Mouse (Mus musculus): ENCODE measurements at regions not wholly inside any gene's neighbourhood (a gene's known extent, or its start where the extent isn't known, plus 50 kb on each side); places are given as distances from the start of the nearest gene placed in this dataset.
A peak's percentile ranks its signal among the peaks of the same experiment; 100 is the strongest.

- DNase-seq, result no peak
- H3K4me3 ChIP-seq (replicated peaks; ENCODE audit: low read depth, low read length), result no peak overlapping the region
- no peak for ATAC-seq (ENCODE audit: low FRiP score, low TSS enrichment)
- no peaks in the 10 kb centered on the region for H3K27me3 ChIP-seq (ENCODE audit: control insufficient read depth, insufficient read depth, low read length)
- H3K9ac ChIP-seq (replicated peaks; ENCODE audit: low read length), result no peak overlapping the region
- no peak overlapping the region for H3K27ac ChIP-seq (replicated peaks; ENCODE audit: low read depth, low read length)
- H3K36me3 ChIP-seq (ENCODE audit: control insufficient read depth, insufficient read depth, low read length), result no peaks in the 10 kb centered on the region
- H3K4me2 ChIP-seq (ENCODE audit: low read length), result no peak overlapping the region
- no peaks in the 10 kb centered on the region for H3K4me1 ChIP-seq (ENCODE audit: control insufficient read depth, insufficient read depth, low read length)
- H3K9me3 ChIP-seq (ENCODE audit: control insufficient read depth, low read length), result no peaks in the 10 kb centered on the region
- 82% methylated on average over 2 of the region's 2 CpGs for WGBS
These were observed 311.4 kb upstream of the Cblb start for GRCm38 (mm10) chr16:51719637-51720036.

- DNase-seq, result no peak
- H3K9me3 ChIP-seq (ENCODE audit: control insufficient read depth, low read length), result no peaks in the 10 kb centered on the region
- H3K27me3 ChIP-seq (ENCODE audit: control insufficient read depth, insufficient read depth, low read length), result no peaks in the 10 kb centered on the region
- no peak overlapping the region for H3K27ac ChIP-seq (replicated peaks; ENCODE audit: low read depth, low read length)
- H3K4me1 ChIP-seq (ENCODE audit: control insufficient read depth, insufficient read depth, low read length), result no peaks in the 10 kb centered on the region
- WGBS, result 79% methylated on average over 4 of the region's 4 CpGs
- no peak overlapping the region for H3K4me3 ChIP-seq (replicated peaks; ENCODE audit: low read depth, low read length)
- no peak overlapping the region for H3K9ac ChIP-seq (replicated peaks; ENCODE audit: low read length)
- H3K4me2 ChIP-seq (ENCODE audit: low read length), result no peak overlapping the region
- no peak for ATAC-seq (ENCODE audit: low FRiP score, low TSS enrichment)
- no peaks in the 10 kb centered on the region for H3K36me3 ChIP-seq (ENCODE audit: control insufficient read depth, insufficient read depth, low read length)
These were observed 308.3 kb upstream of the Cblb start for GRCm38 (mm10) chr16:51722682-51723081.

DNA sequence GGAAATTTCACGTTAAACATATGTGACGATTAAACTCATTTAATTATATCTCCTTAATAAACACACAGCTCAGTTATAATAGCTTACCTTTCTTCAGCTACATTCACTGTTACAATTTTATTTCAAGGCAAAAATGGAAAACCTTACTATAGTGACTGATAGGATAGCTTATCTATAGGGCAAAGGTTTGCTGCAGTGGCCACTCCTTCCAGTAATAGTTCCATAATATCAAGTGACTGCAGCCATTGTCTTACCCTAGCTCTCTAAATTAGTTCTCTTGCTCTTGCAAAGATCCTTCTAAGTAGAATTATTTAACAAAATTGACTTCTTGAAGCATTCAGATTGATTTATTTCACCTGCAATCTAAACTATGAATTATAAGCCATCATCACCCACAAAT lies 289.1 kb upstream of the Cblb start:
- 96% methylated on average over 2 of the region's 2 CpGs for WGBS
- ATAC-seq (ENCODE audit: low FRiP score, low TSS enrichment), result no peak
- no peak overlapping the region for H3K4me3 ChIP-seq (replicated peaks; ENCODE audit: low read depth, low read length)

DNA sequence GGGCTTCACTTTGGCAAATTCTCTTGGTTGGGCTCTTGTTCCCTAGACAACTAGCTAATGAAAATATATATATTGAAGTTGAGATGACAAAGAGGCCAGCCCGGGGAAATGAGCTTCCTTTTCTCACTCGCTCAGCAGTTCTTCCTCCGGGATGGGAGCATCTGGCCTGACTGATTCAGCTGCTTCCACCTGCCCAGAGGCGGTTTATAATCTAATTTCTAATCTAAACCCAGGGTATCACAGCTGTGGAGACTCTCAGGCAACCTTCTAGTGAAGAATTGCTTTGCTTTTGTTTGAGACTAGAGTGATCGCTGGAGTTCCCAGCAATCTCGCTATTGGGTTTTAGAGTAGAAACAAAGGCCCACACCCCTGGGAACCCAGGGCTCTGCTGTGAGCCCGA lies 279.1 kb upstream of the Cblb start:
- Histone ChIP-seq H3K4me2 (ENCODE audit: low read length) (no peak overlapping the region), H3K27me3 (ENCODE audit: control insufficient read depth, insufficient read depth, low read length) (no peaks in the 10 kb centered on the region), H3K4me3 (replicated peaks; ENCODE audit: low read depth, low read length) (no peak overlapping the region), H3K27ac (replicated peaks; ENCODE audit: low read depth, low read length) (0 out of 2 replicates have a peak overlapping the region, but pooled peaks have one; percentile 0), H3K4me1 (ENCODE audit: control insufficient read depth, insufficient read depth, low read length) (no peaks in the 10 kb centered on the region), H3K36me3 (ENCODE audit: control insufficient read depth, insufficient read depth, low read length) (no peaks in the 10 kb centered on the region), H3K9ac (replicated peaks; ENCODE audit: low read length) (no peak overlapping the region), H3K9me3 (ENCODE audit: control insufficient read depth, low read length) (no peaks in the 10 kb centered on the region)
- 6% methylated on average over 7 of the region's 7 CpGs for WGBS
- ATAC-seq (ENCODE audit: low FRiP score, low TSS enrichment), result peak; percentile 64; the same call in 1 of the 2 replicates
- DNase-seq, result peak; percentile 64

More for the DNA sequence above, 289.1 kb upstream of the Cblb start:
- Histone ChIP-seq H3K9ac (replicated peaks; ENCODE audit: low read length) (no peak overlapping the region), H3K4me2 (ENCODE audit: low read length) (no peak overlapping the region), H3K27ac (replicated peaks; ENCODE audit: low read depth, low read length) (no peak overlapping the region), H3K9me3 (ENCODE audit: control insufficient read depth, low read length) (no peaks in the 10 kb centered on the region), H3K4me1 (ENCODE audit: control insufficient read depth, insufficient read depth, low read length) (no peaks in the 10 kb centered on the region), H3K27me3 (ENCODE audit: control insufficient read depth, insufficient read depth, low read length) (no peaks in the 10 kb centered on the region), H3K36me3 (ENCODE audit: control insufficient read depth, insufficient read depth, low read length) (no peaks in the 10 kb centered on the region)
- DNase-seq, result no peak

GRCm38 (mm10) chr16:51758361-51759227 lies 272.4 kb upstream of the Cblb start:
- DNase-seq (peak; percentile 39), ATAC-seq (ENCODE audit: low FRiP score, low TSS enrichment) (no peak; the same call in 1 of the 2 replicates)
- no peaks in the 10 kb centered on the region for H3K9me3 ChIP-seq (ENCODE audit: control insufficient read depth, low read length)
- peaks cover 2% of the 10 kb centered on the region; the same call in 1 of the 2 replicates for H3K4me1 ChIP-seq (ENCODE audit: control insufficient read depth, insufficient read depth, low read length)
- no peaks in the 10 kb centered on the region for H3K36me3 ChIP-seq (ENCODE audit: control insufficient read depth, insufficient read depth, low read length)
- no peak overlapping the region for H3K4me2 ChIP-seq (ENCODE audit: low read length)
- no peak overlapping the region for H3K9ac ChIP-seq (replicated peaks; ENCODE audit: low read length)
- no peak overlapping the region for H3K27ac ChIP-seq (replicated peaks; ENCODE audit: low read depth, low read length)
- 45% methylated on average over 9 of the region's 9 CpGs for WGBS
- H3K27me3 ChIP-seq (ENCODE audit: control insufficient read depth, insufficient read depth, low read length), result no peaks in the 10 kb centered on the region
- no peak overlapping the region for H3K4me3 ChIP-seq (replicated peaks; ENCODE audit: low read depth, low read length)

- WGBS, result 60% methylated on average over 4 of the region's 4 CpGs
- Histone ChIP-seq H3K9ac (replicated peaks; ENCODE audit: low read length) (no peak overlapping the region), H3K4me3 (replicated peaks; ENCODE audit: low read depth, low read length) (no peak overlapping the region), H3K27me3 (ENCODE audit: control insufficient read depth, insufficient read depth, low read length) (no peaks in the 10 kb centered on the region), H3K4me1 (ENCODE audit: control insufficient read depth, insufficient read depth, low read length) (peaks cover 2% of the 10 kb centered on the region; the same call in 1 of the 2 replicates), H3K27ac (replicated peaks; ENCODE audit: low read depth, low read length) (no peak overlapping the region), H3K4me2 (ENCODE audit: low read length) (no peak overlapping the region), H3K36me3 (ENCODE audit: control insufficient read depth, insufficient read depth, low read length) (no peaks in the 10 kb centered on the region), H3K9me3 (ENCODE audit: control insufficient read depth, low read length) (no peaks in the 10 kb centered on the region)
- DNase-seq (no peak), ATAC-seq (ENCODE audit: low FRiP score, low TSS enrichment) (no peak)
These were observed 271.8 kb upstream of the Cblb start for GRCm38 (mm10) chr16:51759228-51759647.

DNA sequence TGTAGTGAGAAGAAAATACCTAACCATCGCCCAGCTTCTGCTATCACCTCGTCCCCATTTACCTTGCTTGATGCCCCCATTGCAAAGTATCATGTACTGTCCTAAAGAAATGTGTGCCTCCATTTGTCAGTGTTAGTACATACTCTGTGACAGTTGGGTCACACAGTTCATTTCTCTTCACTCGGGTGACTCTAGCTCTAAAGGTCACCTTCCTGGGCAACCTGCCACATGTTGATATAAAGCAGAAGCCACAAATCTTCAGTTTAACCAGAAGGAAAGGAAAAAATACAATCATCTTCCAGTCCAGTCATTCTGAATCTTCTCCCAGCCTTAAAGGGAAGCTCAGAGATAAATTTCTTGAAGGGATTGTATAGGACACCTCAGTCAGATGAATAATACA lies 263.5 kb upstream of the Cblb start:
- ATAC-seq (ENCODE audit: low FRiP score, low TSS enrichment), result no peak
- Histone ChIP-seq H3K27me3 (ENCODE audit: control insufficient read depth, insufficient read depth, low read length) (no peaks in the 10 kb centered on the region), H3K9ac (replicated peaks; ENCODE audit: low read length) (no peak overlapping the region), H3K9me3 (ENCODE audit: control insufficient read depth, low read length) (no peaks in the 10 kb centered on the region), H3K36me3 (ENCODE audit: control insufficient read depth, insufficient read depth, low read length) (no peaks in the 10 kb centered on the region), H3K27ac (replicated peaks; ENCODE audit: low read depth, low read length) (no peak overlapping the region), H3K4me3 (replicated peaks; ENCODE audit: low read depth, low read length) (no peak overlapping the region), H3K4me2 (ENCODE audit: low read length) (no peak overlapping the region), H3K4me1 (ENCODE audit: control insufficient read depth, insufficient read depth, low read length) (no peaks in the 10 kb centered on the region)
- no peak for DNase-seq
- WGBS, result 89% methylated on average over 3 of the region's 3 CpGs

GRCm38 (mm10) chr16:51778920-51779319 lies 252.1 kb upstream of the Cblb start:
- H3K4me2 ChIP-seq (ENCODE audit: low read length), result no peak overlapping the region
- no peaks in the 10 kb centered on the region for H3K4me1 ChIP-seq (ENCODE audit: control insufficient read depth, insufficient read depth, low read length)
- no peaks in the 10 kb centered on the region for H3K9me3 ChIP-seq (ENCODE audit: control insufficient read depth, low read length)
- no peak overlapping the region for H3K4me3 ChIP-seq (replicated peaks; ENCODE audit: low read depth, low read length)
- H3K36me3 ChIP-seq (ENCODE audit: control insufficient read depth, insufficient read depth, low read length), result no peaks in the 10 kb centered on the region
- H3K27me3 ChIP-seq (ENCODE audit: control insufficient read depth, insufficient read depth, low read length), result no peaks in the 10 kb centered on the region
- H3K9ac ChIP-seq (replicated peaks; ENCODE audit: low read length), result no peak overlapping the region
- H3K27ac ChIP-seq (replicated peaks; ENCODE audit: low read depth, low read length), result no peak overlapping the region
- no peak for DNase-seq
- ATAC-seq (ENCODE audit: low FRiP score, low TSS enrichment), result no peak
- WGBS, result 92% methylated on average over 2 of the region's 2 CpGs

GRCm38 (mm10) chr16:51795003-51795402 lies 236.0 kb upstream of the Cblb start:
- H3K4me1 ChIP-seq (ENCODE audit: control insufficient read depth, insufficient read depth, low read length), result no peaks in the 10 kb centered on the region
- ATAC-seq (ENCODE audit: low FRiP score, low TSS enrichment), result no peak
- no peak overlapping the region for H3K4me2 ChIP-seq (ENCODE audit: low read length)
- H3K36me3 ChIP-seq (ENCODE audit: control insufficient read depth, insufficient read depth, low read length), result no peaks in the 10 kb centered on the region
- H3K9ac ChIP-seq (replicated peaks; ENCODE audit: low read length), result no peak overlapping the region
- DNase-seq, result no peak
- H3K9me3 ChIP-seq (ENCODE audit: control insufficient read depth, low read length), result no peaks in the 10 kb centered on the region
- no peak overlapping the region for H3K4me3 ChIP-seq (replicated peaks; ENCODE audit: low read depth, low read length)
- no peak overlapping the region for H3K27ac ChIP-seq (replicated peaks; ENCODE audit: low read depth, low read length)
- H3K27me3 ChIP-seq (ENCODE audit: control insufficient read depth, insufficient read depth, low read length), result no peaks in the 10 kb centered on the region
- WGBS, result 98% methylated on average over 3 of the region's 3 CpGs

Data from midbrain, embryonic 14.5 days (tissue).